Mouse (Mus musculus) embryonic facial prominence, embryonic 14.5 days (tissue): ENCODE data around the gene Prpsap1. TPM values are rescaled to one million over a fixed set of nuclear protein-coding genes. Genes with fewer than 3 reads are reported as not detected.

Experiments
- ATAC-seq: fragments of 200-750 bp; cut with Nextera tagmentation; 2 replicates; pipeline ENCODE4 v1.8.0; 2017; ENCODE audit warnings: low read depth, moderate number of reproducible peaks, moderate TSS enrichment
- DNase-seq: peaks from one replicate; pipeline ENCODE4 v3.0.0-alpha.2; 2015; ENCODE audit warnings: low spot score
- H3K27ac ChIP-seq: fragments of 300-500 bp; sonication (generic); replicated peaks from 2 replicates; pipeline ENCODE4 v1.5.1; 2014; ENCODE audit warnings: low read depth, mild to moderate bottlenecking, low read length, moderate library complexity
- H3K27me3 ChIP-seq: fragments of 300-500 bp; sonication (generic); replicated peaks from 2 replicates; pipeline ENCODE4 v1.6.1; 2014; ENCODE audit warnings: low read length; ENCODE audit not compliant: control insufficient read depth, insufficient read depth
- H3K36me3 ChIP-seq: fragments of 300-500 bp; sonication (generic); 2 replicates; pipeline ENCODE4 v1.6.1; 2014; ENCODE audit warnings: low read length, mixed read lengths; ENCODE audit not compliant: control insufficient read depth, insufficient read depth
- H3K4me1 ChIP-seq: fragments of 300-500 bp; sonication (generic); 2 replicates; pipeline ENCODE4 v1.6.1; 2014; ENCODE audit warnings: antibody characterized with exemption, low read length; ENCODE audit not compliant: control insufficient read depth, insufficient read depth
- H3K4me2 ChIP-seq: fragments of 300-500 bp; sonication (generic); 2 replicates; pipeline ENCODE4 v1.6.1; 2014; ENCODE audit warnings: low read depth, mild to moderate bottlenecking, low read length, moderate library complexity, mixed read lengths
- H3K4me3 ChIP-seq: fragments of 300-500 bp; sonication (generic); 2 replicates; pipeline ENCODE4 v1.5.1; 2014; ENCODE audit warnings: low read depth, mild to moderate bottlenecking, low read length
- H3K9ac ChIP-seq: fragments of 300-500 bp; sonication (generic); 2 replicates; pipeline ENCODE4 v1.6.1; 2014; ENCODE audit warnings: low read depth, mild to moderate bottlenecking, low read length, moderate library complexity, mixed read lengths
- H3K9me3 ChIP-seq: fragments of 300-500 bp; sonication (generic); 2 replicates; pipeline ENCODE4 v1.6.1; 2016; ENCODE audit warnings: low read length; ENCODE audit not compliant: control insufficient read depth
- WGBS: fragments of 180-500 bp; shearing (Covaris S2); extraction: QIAGEN DNeasy Blood & Tissue Kit; methylation state at CpG from one replicate; pipeline ENCODE4 v1.1.7; 2014; 5-methylcytosine and 5-hydroxymethylcytosine counted together
- polyA plus RNA-seq: library from polyadenylated mRNA; unstranded; fragments of >200 nt; fragmentation: Nextera tagmentation; extraction: Ambion mirVana; gene quantifications from 2 replicates; pipeline ENCODE4 v1.2.1, GENCODE M21; 2014

The Prpsap1 gene
- polyA plus RNA-seq, 1 experiment from 2014 or later, result 122 TPM

DNA sequence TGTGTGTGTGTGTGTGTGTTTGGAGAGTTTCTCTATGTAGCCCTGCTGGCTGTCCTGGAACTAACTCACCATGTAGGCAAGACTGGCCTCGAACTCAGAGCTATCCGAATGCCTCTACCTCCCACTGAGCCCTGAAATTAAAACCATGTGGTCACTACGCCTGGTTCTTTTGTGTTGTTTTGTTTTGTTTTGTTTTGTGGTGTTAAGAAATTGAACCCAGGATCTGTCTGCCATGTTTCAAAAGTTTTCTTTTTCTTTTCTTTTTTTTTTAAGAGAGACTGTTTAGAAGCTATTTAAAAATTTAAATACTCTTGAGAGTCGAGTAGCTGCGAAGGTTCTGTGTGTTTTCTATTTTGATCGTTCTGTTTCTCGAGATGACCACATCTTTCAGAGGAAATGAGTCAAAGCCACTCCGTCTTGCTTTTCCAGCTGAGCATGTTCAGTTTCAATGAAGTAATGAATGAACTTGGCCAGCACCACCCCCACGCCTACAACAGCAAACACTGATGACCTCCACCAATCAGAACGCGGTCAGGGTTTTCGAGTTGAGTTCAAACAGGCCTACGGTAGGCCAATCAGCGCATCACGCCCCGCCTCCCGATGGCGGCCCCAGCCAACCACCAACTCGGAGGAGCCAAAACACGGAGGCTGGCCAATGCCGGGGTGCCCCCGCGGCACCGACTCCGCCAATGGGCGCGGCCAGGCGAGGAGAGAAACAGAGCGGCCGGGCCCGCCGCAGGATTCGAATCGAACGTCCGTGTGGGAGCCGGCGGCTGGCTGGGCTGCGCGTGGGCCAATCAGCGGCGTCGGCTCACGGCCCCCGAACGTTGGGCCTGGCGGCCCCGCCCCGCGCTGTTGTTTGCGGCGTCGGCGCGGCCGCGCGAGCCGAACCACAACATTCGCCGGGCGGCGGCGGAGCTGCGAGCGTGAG lies 60.4 kb downstream of the Prpsap1 start, which contains the start of gene Ubald2:
Gene Ubald2, plus strand, starts transcription at position 739 of the 931 bp plus-strand sequence.
- DNase-seq (peak; percentile 100), ATAC-seq (peak; percentile 97)
- Histone ChIP-seq H3K36me3 (peaks cover 20% of the 10 kb centered on the region), H3K27me3 (no peaks in the 10 kb centered on the region), H3K9ac (peak within 1 kb of the TSS; percentile 79), H3K4me3 (peak within 1 kb of the TSS; percentile 68), H3K27ac (peak within 1 kb of the TSS; percentile 90), H3K4me2 (peak within 1 kb of the TSS; percentile 59), H3K9me3 (no peaks in the 10 kb centered on the region), H3K4me1 (peaks cover 16% of the 10 kb centered on the region)
- 3% methylated on average over 25 of the region's 66 CpGs for WGBS

DNA sequence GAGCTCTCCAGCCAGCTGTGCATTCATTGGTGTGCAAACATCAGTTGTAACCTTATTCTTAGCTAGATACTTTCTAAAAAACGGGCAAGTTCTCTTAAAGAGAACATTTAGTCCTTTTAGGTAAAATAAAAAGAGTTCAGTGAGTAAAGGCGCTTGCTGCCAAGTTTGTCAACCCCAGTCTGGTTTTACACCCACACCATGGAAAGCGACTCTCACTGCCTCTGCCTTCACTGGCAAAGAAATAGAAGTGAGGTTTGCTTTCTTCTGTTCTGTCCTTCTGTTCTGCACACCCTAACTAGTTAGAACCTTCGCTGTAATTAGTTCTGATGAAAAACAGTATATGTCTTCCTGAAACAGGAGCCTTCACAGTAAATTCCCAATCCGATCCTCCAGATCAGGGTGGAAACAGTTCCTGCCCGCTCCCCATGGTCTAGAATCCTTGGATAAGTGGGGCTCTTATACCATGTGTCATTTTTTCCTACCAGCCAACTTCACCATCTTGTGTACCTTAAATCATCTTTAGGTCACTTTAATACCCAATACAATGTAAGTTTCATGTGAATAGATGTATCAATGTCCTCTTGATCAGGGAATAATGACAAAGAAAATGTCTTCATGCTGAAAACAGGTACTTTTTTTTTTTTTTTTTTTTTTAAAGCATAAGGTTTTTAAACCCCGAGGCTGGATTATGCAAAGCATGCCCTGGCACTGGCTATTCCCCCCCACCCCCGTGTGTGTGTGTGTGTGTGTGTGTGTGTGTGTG lies 61.2 kb downstream of the Prpsap1 start:
- H3K4me2 ChIP-seq, result peak overlapping the region; percentile 51

DNA sequence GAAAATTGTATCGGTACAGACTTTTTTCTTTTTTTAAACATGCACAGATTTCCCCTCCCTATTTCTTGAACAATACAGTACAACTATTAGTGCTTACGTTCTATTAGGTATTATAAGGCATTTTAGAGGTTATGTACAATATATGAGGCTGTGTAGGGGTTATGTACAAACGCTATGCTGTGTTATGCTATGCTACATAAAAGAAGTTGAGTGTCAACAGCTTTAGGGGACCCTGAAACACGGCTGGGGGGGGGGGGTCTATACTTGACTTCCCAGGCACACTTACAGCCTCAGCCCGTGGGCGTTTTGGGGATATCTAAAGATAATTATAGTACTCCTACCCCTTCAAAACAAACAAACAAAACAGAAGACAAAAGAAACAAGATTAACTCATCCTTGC lies 61.9 kb downstream of the Prpsap1 start:
- H3K4me3 ChIP-seq, result no peak overlapping the region
- H3K4me1 ChIP-seq, result peaks cover 16% of the 10 kb centered on the region
- no peak for DNase-seq
- no peak overlapping the region for H3K9ac ChIP-seq
- H3K4me2 ChIP-seq, result no peak overlapping the region
- no peaks in the 10 kb centered on the region for H3K27me3 ChIP-seq
- 50% methylated on average over 6 of the region's 6 CpGs for WGBS
- ATAC-seq, result no peak
- H3K36me3 ChIP-seq, result peaks cover 15% of the 10 kb centered on the region
- H3K9me3 ChIP-seq, result no peaks in the 10 kb centered on the region
- H3K27ac ChIP-seq, result no peak overlapping the region

More for the DNA sequence above, 61.2 kb downstream of the Prpsap1 start:
- Histone ChIP-seq H3K9ac (0 out of 2 replicates have a peak overlapping the region, but pooled peaks have one; percentile 19), H3K9me3 (no peaks in the 10 kb centered on the region), H3K4me3 (no peak overlapping the region; the same call in 1 of the 2 replicates), H3K36me3 (peaks cover 20% of the 10 kb centered on the region), H3K27me3 (no peaks in the 10 kb centered on the region), H3K27ac (peak overlapping the region; percentile 83), H3K4me1 (peaks cover 16% of the 10 kb centered on the region)
- 47% methylated on average over 8 of the region's 8 CpGs for WGBS
- ATAC-seq (no peak), DNase-seq (no peak)

DNA sequence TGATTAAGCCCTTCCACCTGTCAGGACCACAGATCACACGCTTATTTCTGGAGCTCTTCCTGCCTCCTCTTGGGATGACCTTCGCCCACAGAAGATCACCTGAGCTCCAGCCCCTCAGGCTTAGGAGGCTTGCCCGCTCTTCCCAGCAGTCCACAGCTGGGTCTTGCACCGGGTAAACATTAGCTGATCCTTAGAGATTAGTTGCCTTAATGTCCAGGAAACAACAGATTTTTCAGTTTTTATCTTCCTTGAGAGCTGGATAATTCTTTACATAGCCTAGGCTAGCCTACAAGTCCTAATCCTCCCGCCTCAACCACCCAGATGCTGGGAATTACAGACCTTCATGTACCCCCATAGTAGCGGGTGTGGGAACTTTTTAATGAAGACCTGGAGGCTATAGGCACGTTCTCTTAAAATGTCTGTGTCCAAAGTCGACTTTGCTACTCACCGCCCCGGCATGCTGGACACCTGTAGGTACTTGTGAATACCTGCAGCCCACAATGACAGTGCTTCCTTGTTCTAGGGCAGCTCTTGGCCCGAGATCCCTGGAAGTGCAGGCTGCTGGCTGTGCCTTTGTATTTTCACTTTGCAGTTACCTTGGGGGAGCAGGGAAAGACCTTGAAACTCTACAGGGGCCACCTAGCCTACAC lies 62.4 kb downstream of the Prpsap1 start:
- Histone ChIP-seq H3K4me3 (no peak overlapping the region), H3K27me3 (no peaks in the 10 kb centered on the region), H3K36me3 (peaks cover 9% of the 10 kb centered on the region; the same call in 1 of the 2 replicates), H3K27ac (no peak overlapping the region), H3K9ac (0 out of 2 replicates have a peak overlapping the region, but pooled peaks have one; percentile 15), H3K9me3 (no peaks in the 10 kb centered on the region), H3K4me1 (peaks cover 16% of the 10 kb centered on the region), H3K4me2 (0 out of 2 replicates have a peak overlapping the region, but pooled peaks have one; percentile 13)
- ATAC-seq (no peak), DNase-seq (no peak)
- 46% methylated on average over 11 of the region's 11 CpGs for WGBS

DNA sequence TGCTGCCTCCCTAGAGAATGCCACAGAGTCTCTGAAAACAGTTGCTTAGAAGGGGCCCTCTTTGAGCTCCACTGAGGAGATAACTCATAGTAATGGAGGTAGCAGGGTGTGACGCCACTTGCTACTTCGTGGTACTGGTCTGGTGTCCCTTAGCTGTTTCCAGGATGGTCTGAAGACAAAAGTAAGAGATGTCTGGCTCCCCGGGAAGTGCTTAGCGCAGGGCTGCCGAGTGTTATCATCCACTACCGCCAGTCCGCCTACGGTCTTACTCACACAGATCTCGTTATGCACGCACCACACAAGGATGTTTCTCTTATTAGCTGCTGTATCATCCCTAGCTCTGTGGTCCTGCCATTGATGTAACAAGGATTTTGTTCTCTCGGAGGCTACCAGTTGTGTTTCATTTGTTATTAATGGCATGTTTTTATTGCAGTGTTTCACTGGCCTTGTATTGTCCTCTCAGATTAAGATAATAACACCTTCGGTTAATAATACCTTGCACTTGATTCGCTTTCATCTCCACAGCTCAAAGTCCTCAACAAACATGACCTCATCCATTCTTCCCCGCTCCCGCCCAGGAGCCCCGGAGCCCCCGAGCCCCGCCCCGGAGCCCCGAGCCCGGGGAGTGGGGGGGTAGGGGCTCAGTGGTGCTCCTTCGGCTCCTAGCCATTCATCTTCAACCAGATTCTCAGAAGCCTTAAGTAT lies 63.1 kb downstream of the Prpsap1 start:
- Histone ChIP-seq H3K4me3 (no peak overlapping the region), H3K27ac (no peak overlapping the region), H3K4me1 (peaks cover 9% of the 10 kb centered on the region), H3K9ac (peak overlapping the region; percentile 15; the same call in 1 of the 2 replicates), H3K9me3 (no peaks in the 10 kb centered on the region), H3K27me3 (no peaks in the 10 kb centered on the region), H3K4me2 (peak overlapping the region; percentile 13; the same call in 1 of the 2 replicates), H3K36me3 (peaks cover 2% of the 10 kb centered on the region; the same call in 1 of the 2 replicates)
- DNase-seq (no peak), ATAC-seq (no peak)
- 42% methylated on average over 22 of the region's 22 CpGs for WGBS

DNA sequence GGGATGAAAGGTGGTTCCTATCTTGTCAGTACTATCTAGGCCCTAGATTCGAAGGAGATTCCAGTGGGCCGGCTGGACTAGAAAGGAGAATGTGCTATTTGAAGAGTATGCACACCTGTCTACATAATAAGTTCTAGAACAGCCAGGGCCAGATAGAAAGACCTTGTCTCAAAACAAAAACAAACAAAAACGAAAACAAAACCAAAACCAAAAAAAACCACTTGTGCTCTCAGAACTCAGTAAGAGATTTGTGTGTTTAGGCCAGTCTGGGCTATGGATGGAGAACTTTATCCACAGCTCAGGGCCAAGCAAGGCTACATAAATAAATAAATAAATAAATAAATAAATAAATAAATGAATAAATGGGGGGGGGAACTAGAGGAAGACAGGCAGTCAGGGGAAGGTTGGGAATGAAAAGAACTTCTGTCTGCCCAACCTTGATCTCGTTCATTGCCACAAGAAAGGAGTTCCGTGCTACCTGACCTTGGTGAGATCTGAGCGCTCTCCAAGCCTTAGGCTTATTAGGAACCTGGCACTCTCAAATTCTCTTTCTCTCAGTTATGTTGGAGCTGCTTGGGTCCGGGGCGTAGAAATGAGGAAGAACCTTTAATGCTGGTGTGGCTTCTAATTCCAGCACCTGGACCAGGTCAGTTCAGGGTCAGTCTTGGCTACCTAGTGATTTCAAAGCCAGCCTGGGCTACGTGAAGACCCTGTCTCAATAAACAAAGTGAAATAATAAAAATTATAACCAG lies 64.0 kb downstream of the Prpsap1 start:
- DNase-seq, result no peak
- Histone ChIP-seq H3K4me3 (no peak overlapping the region), H3K9ac (no peak overlapping the region), H3K36me3 (no peaks in the 10 kb centered on the region), H3K27me3 (no peaks in the 10 kb centered on the region), H3K9me3 (no peaks in the 10 kb centered on the region), H3K4me1 (peaks cover under 1% of the 10 kb centered on the region), H3K4me2 (no peak overlapping the region), H3K27ac (no peak overlapping the region)
- 79% methylated on average over 9 of the region's 9 CpGs for WGBS
- ATAC-seq, result no peak

DNA sequence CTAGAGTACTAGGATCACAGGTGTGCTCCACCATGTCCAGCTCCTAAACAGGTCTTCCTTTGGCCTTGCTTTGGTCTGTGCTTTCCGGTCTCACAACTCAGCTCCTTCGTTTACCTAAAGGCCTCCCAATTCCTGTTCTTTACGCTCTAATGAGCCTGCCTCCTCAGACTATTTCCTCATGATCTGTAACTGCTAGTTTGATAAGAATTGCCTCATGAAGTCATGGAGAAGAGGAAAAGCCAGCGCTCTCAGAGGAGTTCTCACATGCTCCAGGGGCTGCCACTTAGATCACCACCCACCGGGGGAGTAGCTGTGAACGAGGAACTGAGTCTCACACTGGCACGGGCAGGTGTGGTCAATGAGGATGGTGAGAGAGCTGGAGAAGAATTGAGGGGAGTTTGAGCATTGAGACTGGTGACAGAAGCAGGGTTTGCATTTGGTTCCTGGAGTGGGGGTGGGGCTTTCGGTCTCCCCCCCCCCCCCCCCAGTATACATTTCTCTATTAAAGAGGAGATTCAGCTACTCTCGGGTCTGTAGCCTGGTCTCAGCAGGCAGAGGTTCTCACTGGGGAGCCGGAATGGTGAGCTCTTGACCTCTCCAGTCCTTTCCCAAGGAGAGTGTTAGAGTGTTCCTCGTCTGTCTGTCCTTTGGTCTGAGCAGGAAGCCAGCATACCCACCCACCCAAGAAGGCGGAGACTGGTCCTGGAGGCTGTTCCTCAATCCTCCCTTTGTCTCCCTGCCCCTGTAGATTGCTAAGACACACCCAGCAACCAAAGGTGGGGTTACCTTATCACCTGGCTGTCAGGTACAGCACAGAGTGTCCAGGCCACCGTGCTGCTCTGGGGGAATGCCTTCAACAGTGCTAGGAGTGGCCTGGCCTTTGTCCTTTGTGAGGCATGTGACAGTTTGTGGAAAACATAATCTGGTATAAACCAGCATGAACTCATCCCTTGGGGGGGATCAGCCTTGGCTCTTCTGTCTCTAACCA lies 64.8 kb downstream of the Prpsap1 start:
- WGBS, result 46% methylated on average over 12 of the region's 13 CpGs
- Histone ChIP-seq H3K27ac (no peak overlapping the region), H3K4me2 (no peak overlapping the region)

More for the DNA sequence above, 64.8 kb downstream of the Prpsap1 start:
- no peak for ATAC-seq
- no peak overlapping the region for H3K4me3 ChIP-seq
- no peaks in the 10 kb centered on the region for H3K4me1 ChIP-seq
- H3K36me3 ChIP-seq, result no peaks in the 10 kb centered on the region
- H3K9ac ChIP-seq, result no peak overlapping the region
- DNase-seq, result no peak
- H3K27me3 ChIP-seq, result no peaks in the 10 kb centered on the region
- no peaks in the 10 kb centered on the region for H3K9me3 ChIP-seq
